Mouse (Mus musculus) forebrain, embryonic 10.5 days (tissue): ENCODE measurements around the gene Aldoart1. TPM values are rescaled to one million over a fixed set of nuclear protein-coding genes. Genes with fewer than 3 reads are reported as not detected.

ENCODE experiments used
- DNase-seq: peaks from one replicate; pipeline ENCODE4 v3.0.0-alpha.2; 2017; ENCODE audit warnings: low spot score; ENCODE audit errors: extremely low spot score
- H3K27ac ChIP-seq: fragments of 300-500 bp; sonication (generic); 2 replicates; pipeline ENCODE4 v1.5.1; 2016; ENCODE audit warnings: mild to moderate bottlenecking
- H3K27me3 ChIP-seq: fragments of 300-500 bp; sonication (generic); 2 replicates; pipeline ENCODE4 v1.6.1; 2016; ENCODE audit warnings: mild to moderate bottlenecking; ENCODE audit not compliant: poor library complexity, severe bottlenecking
- H3K36me3 ChIP-seq: fragments of 300-500 bp; sonication (generic); replicated peaks from 2 replicates; pipeline ENCODE4 v1.6.1; 2016; ENCODE audit warnings: mild to moderate bottlenecking, moderate library complexity
- H3K4me1 ChIP-seq: fragments of 300-500 bp; sonication (generic); 2 replicates; pipeline ENCODE4 v1.6.1; 2016
- H3K4me3 ChIP-seq: fragments of 300-500 bp; sonication (generic); 2 replicates; pipeline ENCODE4 v1.5.1; 2016; ENCODE audit warnings: mild to moderate bottlenecking, moderate library complexity
- H3K9me3 ChIP-seq: fragments of 300-500 bp; sonication (generic); 2 replicates; pipeline ENCODE4 v1.6.1; 2016; ENCODE audit warnings: mild to moderate bottlenecking, moderate library complexity
- WGBS: fragments of 180-500 bp; shearing (Covaris S2); methylation state at CpG from one replicate; pipeline ENCODE4 v1.1.7; 2016; 5-methylcytosine and 5-hydroxymethylcytosine counted together
- polyA plus RNA-seq: library from polyadenylated mRNA; unstranded; fragments of >200 nt; fragmentation: Nextera tagmentation; extraction: Ambion mirVana; gene quantifications from 2 replicates; pipeline ENCODE4 v1.2.1, GENCODE M21; 2016

Aldoart1 gene
- polyA plus RNA-seq, result 0.09 TPM in 1 of 2 replicates, not detected in the other

DNA sequence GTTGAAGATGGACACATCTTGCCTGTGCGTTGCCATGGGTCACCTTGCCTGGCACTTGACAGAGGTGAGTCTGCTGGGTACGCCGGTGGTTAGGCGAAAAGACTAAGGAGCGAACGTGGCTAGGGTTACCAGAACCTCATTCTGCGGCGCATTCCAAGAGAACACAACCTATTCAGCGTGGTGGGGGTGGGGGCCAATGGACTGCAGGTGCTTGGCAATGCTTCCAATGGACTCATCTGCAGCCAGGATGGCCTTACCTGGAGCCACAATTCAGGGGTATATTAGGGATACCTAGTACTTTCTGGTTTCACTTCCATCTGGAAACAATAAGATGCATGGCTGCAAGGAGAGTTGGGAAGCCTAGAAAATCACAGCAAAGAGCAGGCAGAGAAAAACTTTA, at the start of gene Aldoart1:
Aldoart1 (minus strand) TSS at position 101 of the 400 bp plus-strand sequence.
- Histone ChIP-seq H3K4me3 (no peak within 1 kb of the TSS), H3K9me3 (no peaks in the 10 kb centered on the region), H3K27ac (no peak within 1 kb of the TSS), H3K36me3 (no peaks in the 10 kb centered on the region), H3K4me1 (no peaks in the 10 kb centered on the region), H3K27me3 (no peaks in the 10 kb centered on the region)
- 95% methylated on average over 9 of the region's 9 CpGs for WGBS
- no peak for DNase-seq

DNA sequence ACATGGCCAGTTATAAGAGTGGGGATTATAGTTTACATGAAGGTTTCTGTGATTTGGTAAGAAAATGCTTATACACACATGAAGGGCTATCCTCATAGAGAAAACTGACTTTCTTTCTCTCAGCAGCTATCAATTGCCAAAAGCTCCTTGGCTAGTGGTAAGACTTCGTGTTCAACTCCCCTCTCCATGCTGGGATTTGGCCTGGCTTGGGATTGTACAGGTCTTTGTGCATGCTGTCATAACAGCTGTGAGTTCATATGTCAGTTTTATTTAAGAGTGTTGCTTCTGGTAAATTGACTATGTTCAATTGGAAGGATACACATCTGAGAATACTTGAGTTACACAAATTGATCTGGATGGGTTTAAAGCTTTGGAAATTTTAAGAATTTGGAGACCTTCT, 49.1 kb upstream of the Aldoart1 start:
- Histone ChIP-seq H3K36me3 (no peaks in the 10 kb centered on the region), H3K9me3 (no peaks in the 10 kb centered on the region), H3K27me3 (no peaks in the 10 kb centered on the region), H3K4me3 (no peak overlapping the region), H3K4me1 (no peaks in the 10 kb centered on the region), H3K27ac (no peak overlapping the region)
- 89% methylated on average over 1 of the region's 1 CpGs for WGBS
- DNase-seq, result no peak

GRCm38 (mm10) chr4:72865371-72866075, 13.1 kb upstream of the Aldoart1 start:
- H3K27me3 ChIP-seq, result no peaks in the 10 kb centered on the region
- H3K27ac ChIP-seq, result no peak overlapping the region
- no peak for DNase-seq
- no peaks in the 10 kb centered on the region for H3K4me1 ChIP-seq
- 92% methylated on average over 2 of the region's 2 CpGs for WGBS
- H3K9me3 ChIP-seq, result no peaks in the 10 kb centered on the region
- no peaks in the 10 kb centered on the region for H3K36me3 ChIP-seq
- H3K4me3 ChIP-seq, result no peak overlapping the region

DNA sequence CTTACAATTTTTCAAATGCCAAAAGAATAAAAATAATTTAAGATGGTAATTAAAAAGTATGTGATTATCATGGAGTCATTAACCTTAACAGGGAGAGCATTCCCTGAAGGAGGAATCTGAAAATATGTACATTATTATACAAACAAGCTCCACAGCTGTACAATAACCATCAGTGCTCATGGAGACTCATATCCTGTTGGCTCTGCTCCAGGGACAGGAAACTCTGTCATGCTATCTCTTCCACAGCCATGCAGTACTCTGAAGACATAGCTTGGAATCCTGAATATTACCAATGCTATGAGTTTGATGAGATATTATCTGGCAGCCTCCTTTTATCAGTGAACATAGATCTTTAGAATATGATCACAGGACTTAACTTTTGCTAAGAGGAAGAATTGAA, 8.2 kb downstream of the Aldoart1 start:
- Histone ChIP-seq H3K4me1 (no peaks in the 10 kb centered on the region), H3K4me3 (no peak overlapping the region), H3K27ac (no peak overlapping the region), H3K36me3 (no peaks in the 10 kb centered on the region), H3K27me3 (no peaks in the 10 kb centered on the region), H3K9me3 (no peaks in the 10 kb centered on the region)
- no peak for DNase-seq

- DNase-seq, result no peak
- H3K27ac ChIP-seq, result no peak overlapping the region
- H3K9me3 ChIP-seq, result no peaks in the 10 kb centered on the region
- H3K4me1 ChIP-seq, result no peaks in the 10 kb centered on the region
- H3K4me3 ChIP-seq, result no peak overlapping the region
- no peaks in the 10 kb centered on the region for H3K36me3 ChIP-seq
- no peaks in the 10 kb centered on the region for H3K27me3 ChIP-seq
Observed at GRCm38 (mm10) chr4:72843025-72843424, 9.4 kb downstream of the Aldoart1 start.

- 79% methylated on average over 2 of the region's 2 CpGs for WGBS
- H3K4me3 ChIP-seq, result no peak overlapping the region
- no peaks in the 10 kb centered on the region for H3K36me3 ChIP-seq
- H3K9me3 ChIP-seq, result no peaks in the 10 kb centered on the region
- no peaks in the 10 kb centered on the region for H3K27me3 ChIP-seq
- H3K27ac ChIP-seq, result no peak overlapping the region
- H3K4me1 ChIP-seq, result no peaks in the 10 kb centered on the region
- no peak for DNase-seq
Observed at GRCm38 (mm10) chr4:72836430-72836829, 16.0 kb downstream of the Aldoart1 start.

DNA sequence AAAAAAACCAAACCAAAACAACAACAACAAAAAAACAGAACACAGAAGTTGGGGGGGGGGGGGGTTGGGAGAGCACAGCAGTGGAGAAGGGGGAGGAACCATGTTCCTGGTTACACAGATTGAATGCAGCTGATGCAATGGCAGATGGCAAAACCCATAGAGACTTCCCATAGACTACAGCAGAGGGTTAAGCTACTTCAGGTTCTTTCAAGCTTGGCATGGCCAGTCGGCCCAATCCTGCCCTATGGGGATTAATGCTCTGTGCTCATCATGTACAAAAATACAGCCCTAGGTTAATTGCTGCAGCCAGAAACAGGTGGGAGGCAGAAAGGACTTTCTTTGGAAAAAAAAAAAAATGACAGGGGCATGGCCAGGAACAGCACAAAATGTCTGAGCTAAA, 17.0 kb downstream of the Aldoart1 start:
- no peak for DNase-seq
- H3K27ac ChIP-seq, result no peak overlapping the region
- H3K9me3 ChIP-seq, result no peaks in the 10 kb centered on the region
- H3K4me1 ChIP-seq, result no peaks in the 10 kb centered on the region
- no peaks in the 10 kb centered on the region for H3K36me3 ChIP-seq
- 71% methylated on average over 1 of the region's 1 CpGs for WGBS
- no peak overlapping the region for H3K4me3 ChIP-seq
- no peaks in the 10 kb centered on the region for H3K27me3 ChIP-seq

DNA sequence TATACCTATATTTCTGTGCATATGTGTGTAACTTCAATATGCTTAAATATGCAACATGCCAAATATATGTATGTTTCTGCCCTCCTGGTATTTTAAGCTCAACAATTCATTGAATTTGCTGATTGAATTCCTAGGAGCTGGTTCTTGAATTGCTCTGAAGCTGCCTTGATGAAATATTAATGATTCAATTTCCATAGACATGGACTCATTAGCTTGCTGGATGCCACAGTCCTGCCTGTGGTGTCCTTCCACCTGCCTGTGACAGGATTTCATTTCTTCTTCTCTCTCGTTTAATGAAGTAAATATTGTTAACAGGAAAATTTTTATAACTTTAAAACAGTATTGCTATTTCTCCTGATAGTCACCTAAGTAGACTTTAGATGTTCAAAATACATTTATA, 51.6 kb downstream of the Aldoart1 start:
- WGBS, result 91% methylated on average over 1 of the region's 1 CpGs
- Histone ChIP-seq H3K36me3 (no peaks in the 10 kb centered on the region), H3K4me3 (no peak overlapping the region), H3K4me1 (no peaks in the 10 kb centered on the region), H3K27me3 (no peaks in the 10 kb centered on the region), H3K9me3 (no peaks in the 10 kb centered on the region), H3K27ac (no peak overlapping the region)
- DNase-seq, result no peak
